Mouse (Mus musculus) ovary, postnatal 36 days (tissue): Measurements from ENCODE around the gene Scamp3.

ENCODE experiments used
- DNase-seq: peaks from one replicate; pipeline ENCODE4 v3.0.0; 2022; ENCODE audit warnings: low spot score, mixed read lengths

Gene Scamp3

GRCm38 (mm10) chr3:89227307-89228179 is 50.3 kb downstream of the Scamp3 start:
- peak; percentile 88 for DNase-seq

GRCm38 (mm10) chr3:89228180-89228549 is 50.9 kb downstream of the Scamp3 start:
- DNase-seq, result peak; percentile 89

- DNase-seq, result no peak
Observed at GRCm38 (mm10) chr3:89228836-89229235, 51.6 kb downstream of the Scamp3 start, which contains the start of gene Muc1. Gene Muc1, plus strand, starts transcription at chr3:89229057.

GRCm38 (mm10) chr3:89229276-89229675 is 52.0 kb downstream of the Scamp3 start:
- no peak for DNase-seq

- DNase-seq, result no peak
Observed at GRCm38 (mm10) chr3:89230561-89230960, 53.3 kb downstream of the Scamp3 start.

- no peak for DNase-seq
Observed at GRCm38 (mm10) chr3:89231345-89231744, 54.1 kb downstream of the Scamp3 start.

GRCm38 (mm10) chr3:89231772-89232275 is 54.6 kb downstream of the Scamp3 start:
- DNase-seq, result no peak
